Mouse (Mus musculus): ENCODE measurements around the gene Cfi.

GRCm38 (mm10) chr3:129831035-129831568 is 4.6 kb upstream of the Cfi start, which contains the start of gene Gar1:
- TF ChIP-seq CTCF (IDR thresholded peaks at IDR 0.05; ENCODE audit: control insufficient read depth, insufficient read depth, insufficient read length), result no peak
- TF ChIP-seq MYOG (IDR thresholded peaks at IDR 0.05; ENCODE audit: control insufficient read depth, extremely low read depth, insufficient read length), result no peak

All from C2C12 (cell line).